Mouse (Mus musculus): ENCODE data around the gene Zfp385a.

- TF ChIP-seq CTCF (IDR thresholded peaks at IDR 0.05; ENCODE audit: control insufficient read depth, insufficient read depth, insufficient replicate concordance, low read depth, low read length) (no peak), POLR2A (IDR thresholded peaks at IDR 0.05; ENCODE audit: control insufficient read depth, low read depth, low read length) (no peak)
These were observed 37.4 kb downstream of the Zfp385a start for GRCm38 (mm10) chr15:103302341-103303021.

Measured in testis, adult 2 months (tissue).